Mouse (Mus musculus) liver, adult 2 months (tissue): ENCODE measurements around the gene Dlgap1.

Experiments
- CTCF ChIP-seq: fragments of 200-500 bp; IDR thresholded peaks from 2 replicates; pipeline ENCODE4 v1.5.1; 2011; ENCODE audit warnings: low read depth, low read length, control low read depth
- POLR2A ChIP-seq: fragments of 200-500 bp; IDR thresholded peaks from 2 replicates; pipeline ENCODE4 v1.6.1; 2011; ENCODE audit warnings: low read length, control low read depth; ENCODE audit not compliant: insufficient read depth; ENCODE audit errors: extremely low read depth

DNA sequence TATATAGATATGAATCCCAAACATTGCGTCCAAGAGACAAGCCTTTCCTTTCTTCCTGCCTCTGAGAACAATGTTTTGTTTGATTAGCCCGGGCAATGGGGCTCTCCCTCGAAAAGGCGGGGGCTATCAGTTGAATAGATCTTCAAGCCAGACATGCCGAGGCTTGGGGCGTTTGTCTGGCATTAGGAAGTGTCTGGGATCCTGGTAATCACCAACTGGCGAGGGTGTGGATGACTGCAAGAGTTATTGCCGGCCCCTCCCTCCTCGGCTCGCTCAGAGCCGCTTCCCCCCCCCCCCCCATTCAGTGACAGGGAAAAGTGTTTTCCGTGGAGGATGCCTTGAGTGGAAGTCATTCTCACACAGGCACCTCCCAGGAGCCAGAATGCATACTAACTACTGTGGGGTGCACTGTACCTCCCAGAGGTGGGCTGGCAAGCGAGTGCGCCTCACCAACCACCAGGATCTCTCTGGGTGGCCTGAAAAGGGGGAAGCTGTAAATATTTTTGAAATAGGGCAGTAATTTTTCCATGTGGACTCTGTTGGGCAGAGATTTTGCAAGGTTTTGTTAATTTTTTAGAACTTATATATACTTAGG lies 786.9 kb downstream of the Dlgap1 start:
- TF ChIP-seq CTCF (no peak), POLR2A (no peak)
